Mouse (Mus musculus) gastrocnemius, adult 8-10 months (tissue): ENCODE measurements around the gene Mpst. TPM values are rescaled to one million over a fixed set of nuclear protein-coding genes. Genes with fewer than 3 reads are reported as not detected.

ENCODE experiments used
- DNase-seq, 2 experiments: peaks; one replicate each; pipeline ENCODE4 v3.0.0; 2022; ENCODE audit warnings: low spot score in 2 of 2
- total RNA-seq, 4 experiments: library from RNA; stranded (reverse); gene quantifications; 2 replicates each; pipeline ENCODE4 v1.2.4; 2022

The Mpst gene
- total RNA-seq, 4 experiments from 2014 or later: 58.9 to 65.3 (median 59.7) TPM

- DNase-seq: no peak
Observed at GRCm38 (mm10) chr15:78403896-78404295, 2.3 kb upstream of the Mpst start.

GRCm38 (mm10) chr15:78405098-78405497, 1.1 kb upstream of the Mpst start:
- peak in 1 of 2 experiments; percentile 22 for DNase-seq

GRCm38 (mm10) chr15:78405517-78406211, 552 bp upstream of the Mpst start, which contains the start of gene Tst:
Tst (minus strand) TSS chr15:78405907.
- peak; percentile 90 to 93 for DNase-seq

DNA sequence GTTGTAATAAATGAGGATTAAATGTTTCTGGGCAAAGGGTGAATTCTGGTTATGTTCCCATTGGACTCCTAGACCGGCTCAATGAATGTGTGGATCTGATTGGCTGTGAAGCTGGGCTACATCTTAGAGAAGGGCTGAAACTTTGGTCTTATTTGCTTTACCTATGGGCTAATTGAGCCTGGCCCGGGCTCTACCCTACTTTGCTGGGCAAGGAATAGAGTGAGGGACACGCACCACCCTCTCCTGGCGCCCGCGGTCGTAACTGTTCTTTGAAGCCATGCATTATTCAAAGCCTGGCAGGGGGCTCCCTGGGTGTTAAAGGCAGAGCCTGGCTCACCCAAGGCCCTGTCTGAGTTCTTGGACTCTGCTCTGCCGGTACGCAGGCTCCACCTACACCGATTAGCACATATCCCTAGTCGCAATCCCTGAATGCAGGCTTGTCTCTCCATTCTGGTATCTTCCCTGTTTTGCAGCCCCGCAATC, 3.4 kb downstream of the Mpst start:
- no peak for DNase-seq

GRCm38 (mm10) chr15:78413083-78413718, 7.0 kb downstream of the Mpst start:
- DNase-seq: no peak

DNA sequence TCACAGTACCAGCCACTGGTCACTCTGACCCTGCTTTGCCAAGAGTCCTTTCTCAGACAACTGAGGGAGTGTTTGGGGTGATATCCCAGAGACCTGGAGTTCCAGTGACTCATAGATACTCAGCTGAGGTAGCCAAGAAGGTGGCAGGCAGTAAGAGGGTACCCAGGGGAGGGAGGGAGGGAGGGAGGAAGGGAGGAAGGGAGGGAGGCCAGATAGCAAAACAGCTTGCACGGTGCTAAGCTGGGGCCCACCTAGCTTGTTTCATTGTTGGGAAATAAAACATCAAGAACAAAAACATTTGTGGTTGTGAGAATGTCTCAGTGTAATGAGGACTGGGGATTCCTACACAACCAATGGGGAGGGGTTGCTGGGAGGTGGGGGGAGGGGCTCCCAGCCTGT, 7.5 kb downstream of the Mpst start:
- no peak for DNase-seq

GRCm38 (mm10) chr15:78414157-78414556, 7.9 kb downstream of the Mpst start:
- no peak for DNase-seq

GRCm38 (mm10) chr15:78416937-78417336, 10.7 kb downstream of the Mpst start:
- DNase-seq: no peak

DNA sequence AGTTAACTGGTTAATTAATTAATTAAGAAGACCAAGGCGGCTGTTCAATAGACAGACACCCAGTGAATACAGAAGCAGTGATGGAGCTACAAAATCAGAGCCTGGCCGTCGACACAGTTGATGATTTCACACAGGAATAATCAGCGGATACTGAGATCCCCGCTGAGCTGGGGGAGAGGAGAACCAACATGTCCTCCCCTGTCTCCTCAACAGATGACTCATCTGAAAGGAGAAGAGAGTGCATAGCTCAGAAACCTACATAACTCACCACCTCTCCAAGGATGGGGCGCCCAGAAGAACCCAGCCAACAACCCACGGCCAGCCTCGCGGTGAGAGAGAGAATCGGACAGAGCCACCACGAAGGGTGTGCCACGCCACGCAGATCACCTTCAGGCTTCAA, 14.2 kb downstream of the Mpst start:
- no peak for DNase-seq

GRCm38 (mm10) chr15:78422046-78422956, 16.1 kb downstream of the Mpst start:
- DNase-seq: peak; percentile 70

GRCm38 (mm10) chr15:78424507-78424906, 18.3 kb downstream of the Mpst start:
- DNase-seq: no peak

GRCm38 (mm10) chr15:78425230-78425629, 19.0 kb downstream of the Mpst start:
- DNase-seq: no peak

GRCm38 (mm10) chr15:78428391-78429138, 22.3 kb downstream of the Mpst start, which contains the start of gene Kctd17:
Kctd17 (plus strand) TSS chr15:78428564.
- peak in 1 of 2 experiments; percentile 55 for DNase-seq

- DNase-seq: no peak
Observed at GRCm38 (mm10) chr15:78429139-78429459, 22.9 kb downstream of the Mpst start.

DNA sequence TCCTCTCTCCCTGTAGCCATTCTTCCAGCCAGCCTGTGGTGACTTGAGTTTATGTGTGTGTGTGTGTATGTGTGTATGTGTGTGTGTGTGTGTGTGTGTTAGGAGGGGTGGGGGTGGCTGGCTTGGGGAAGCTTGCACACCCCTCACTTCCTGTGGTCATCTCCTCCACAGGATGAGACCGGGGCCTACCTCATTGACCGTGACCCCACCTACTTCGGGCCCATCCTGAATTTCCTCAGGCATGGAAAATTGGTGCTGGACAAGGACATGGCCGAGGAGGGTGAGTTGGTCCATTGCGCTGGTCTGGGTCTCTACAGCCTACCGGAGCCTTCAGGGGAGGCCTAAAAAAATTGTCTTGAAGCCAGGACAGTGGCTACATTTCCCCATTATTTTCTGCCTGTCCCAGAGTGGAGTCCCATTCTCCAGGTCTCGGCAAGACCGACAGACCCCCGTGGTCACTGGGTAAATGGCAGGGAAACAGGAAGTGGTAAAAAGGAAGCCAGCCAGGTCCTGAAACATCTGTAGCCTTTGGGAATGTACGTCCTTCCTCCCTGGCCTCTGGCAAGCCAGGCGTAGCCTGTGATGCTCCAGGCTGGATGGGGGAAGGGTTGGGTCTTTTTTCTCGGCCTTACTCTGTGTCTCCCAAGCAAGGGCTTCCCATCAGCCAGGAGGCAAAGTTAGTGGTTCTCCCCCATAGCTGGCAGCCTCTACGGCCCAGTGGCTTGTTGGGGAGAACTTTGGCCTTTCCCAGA, 23.8 kb downstream of the Mpst start:
- no peak for DNase-seq

DNA sequence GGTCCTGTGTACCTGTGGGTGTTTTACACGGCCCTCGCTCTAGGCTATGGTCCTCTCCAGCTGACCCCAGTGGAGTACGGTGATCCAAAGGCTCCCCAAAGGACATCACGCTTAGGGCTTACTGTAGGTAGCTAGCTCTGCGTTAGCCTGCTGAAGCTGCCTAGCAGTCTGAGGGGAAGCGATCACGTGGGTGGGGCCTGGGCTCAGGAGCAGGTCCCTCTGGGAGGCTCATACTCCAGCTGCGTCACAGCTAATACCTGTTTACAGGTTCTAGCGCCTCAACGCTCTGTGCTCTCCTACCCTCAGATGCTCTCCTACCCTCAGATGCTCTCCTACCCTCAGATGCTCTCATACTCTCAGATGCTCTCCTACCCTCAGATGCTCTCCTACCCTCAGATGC, 24.7 kb downstream of the Mpst start:
- DNase-seq: no peak

DNA sequence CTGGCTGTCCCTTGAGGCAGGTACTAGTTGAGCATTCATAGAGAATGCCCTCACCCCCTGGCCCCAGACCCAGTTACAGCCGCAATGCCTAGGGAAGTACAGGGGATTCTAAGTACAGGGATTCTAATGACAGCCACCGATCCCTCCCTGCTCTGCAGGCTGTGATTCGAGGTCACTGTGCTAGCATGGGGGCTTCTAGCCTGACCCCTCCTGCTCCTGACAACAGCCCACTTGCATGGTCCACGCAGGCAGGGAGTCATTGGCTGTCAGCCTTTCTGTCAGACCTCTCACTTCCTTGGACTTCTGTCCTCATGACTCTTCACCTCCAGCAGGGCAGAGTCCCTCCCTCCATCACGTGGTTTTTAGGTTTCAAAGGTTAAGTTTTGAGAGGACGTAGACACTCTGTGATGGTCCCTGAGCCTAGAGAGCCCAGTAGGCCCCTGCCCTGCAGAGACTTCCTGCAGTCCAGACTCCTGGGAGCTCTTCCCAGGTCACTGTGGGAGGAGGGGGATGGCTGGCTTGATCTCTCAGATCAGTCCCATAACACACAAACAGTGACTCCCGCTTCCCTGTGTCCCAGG, 25.4 kb downstream of the Mpst start:
- no peak for DNase-seq

DNA sequence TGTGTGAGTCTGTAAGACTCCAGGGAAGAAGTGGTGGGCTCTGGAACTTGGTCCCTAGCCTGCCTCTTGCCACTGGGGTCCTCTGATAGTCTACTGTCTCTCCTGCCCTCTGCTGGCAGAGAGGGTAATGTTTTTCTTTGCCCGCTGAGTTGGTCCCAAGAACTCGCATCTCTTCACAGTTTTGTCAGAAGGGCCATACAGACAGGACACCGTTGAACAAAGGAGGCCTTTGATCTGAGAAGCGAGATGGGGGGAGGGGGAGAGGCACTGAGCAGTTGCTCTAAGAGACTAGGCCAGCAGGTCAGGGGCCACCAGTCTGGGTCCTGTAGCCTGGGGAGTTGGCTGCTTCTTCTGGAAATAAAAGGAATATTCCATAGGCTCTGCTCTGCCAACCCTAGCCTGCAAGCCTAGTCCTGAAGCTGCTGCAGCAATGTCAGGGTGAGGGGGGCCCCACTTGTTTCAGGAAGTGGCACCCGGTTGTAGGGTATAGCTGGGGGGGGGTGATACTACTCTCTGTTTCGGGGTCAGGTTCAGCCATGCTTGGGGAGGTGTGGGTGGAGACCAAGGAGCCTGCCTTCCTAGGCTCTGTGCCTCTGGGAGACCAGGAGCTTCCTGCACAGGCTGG, 28.8 kb downstream of the Mpst start:
- no peak for DNase-seq

GRCm38 (mm10) chr15:78435681-78436080, 29.5 kb downstream of the Mpst start:
- DNase-seq: no peak
